Mouse (Mus musculus) spleen, adult 2 months (tissue): ENCODE measurements around the gene Anln.

Source experiments
- CTCF ChIP-seq: fragments of 200-500 bp; IDR thresholded peaks from 2 replicates; pipeline ENCODE4 v1.5.1; 2011; ENCODE audit warnings: mild to moderate bottlenecking, inconsistent platforms; ENCODE audit not compliant: insufficient read depth, insufficient read length, insufficient replicate concordance; ENCODE audit errors: extremely low read depth
- POLR2A ChIP-seq: fragments of 200-500 bp; IDR thresholded peaks from 2 replicates; pipeline ENCODE4 v1.6.1; 2011; ENCODE audit warnings: low read depth, low read length, inconsistent platforms

DNA sequence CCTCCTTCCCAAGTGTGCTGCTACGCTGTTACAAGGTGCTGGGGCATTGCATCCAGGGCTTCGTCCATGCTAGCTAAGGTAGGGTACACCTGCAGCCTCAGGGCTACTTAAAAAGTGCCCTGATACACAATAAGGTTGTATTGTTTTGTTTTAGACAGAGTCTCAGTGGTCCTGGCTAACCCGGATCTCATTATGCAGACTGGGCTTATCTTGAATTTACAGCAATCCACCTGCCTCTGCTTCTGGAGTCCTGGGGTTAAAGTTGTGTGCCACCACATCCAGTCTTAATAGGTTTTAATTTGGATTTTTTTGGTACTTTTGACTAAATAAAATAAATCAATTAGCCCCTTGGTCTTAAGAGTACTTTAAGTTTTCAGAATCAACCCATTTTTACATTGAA, 30.9 kb upstream of the Anln start:
- no peak for TF ChIP-seq POLR2A
- no peak for TF ChIP-seq CTCF
